Mouse (Mus musculus) layer of hippocampus, adult 2 months (tissue): Measurements from ENCODE around the gene Simc1. TPM values are rescaled to one million over a fixed set of nuclear protein-coding genes. Genes with fewer than 3 reads are reported as not detected.

Source experiments
- DNase-seq, 2 experiments: peaks; one replicate each; pipeline ENCODE4 v3.0.0; 2022; ENCODE audit warnings: low spot score in 2 of 2
- H3K27ac ChIP-seq: fragments of 200-600 bp; 2 replicates; pipeline ENCODE4 v1.8.1; 2022
- H3K4me3 ChIP-seq: fragments of 200-600 bp; 2 replicates; pipeline ENCODE4 v1.8.1; 2022; ENCODE audit warnings: mild to moderate bottlenecking
- CTCF ChIP-seq: fragments of 200-600 bp; conservative IDR thresholded peaks from 2 replicates; pipeline ENCODE4 v1.8.1; 2022; ENCODE audit warnings: antibody characterized with exemption, mild to moderate bottlenecking, moderate library complexity
- total RNA-seq, 2 experiments: library from RNA; stranded (reverse); gene quantifications; 2 replicates each; pipeline ENCODE4 v1.2.3; 2021

The Simc1 gene
- total RNA-seq, 2 experiments from 2014 or later: 14.8 to 19.1 TPM

- TF ChIP-seq CTCF: no peak
- no peak for DNase-seq
Observed at GRCm38 (mm10) chr13:54577652-54578507, 74.3 kb downstream of the Simc1 start.

GRCm38 (mm10) chr13:54581385-54581784 is 77.8 kb downstream of the Simc1 start:
- no peak for DNase-seq
- no peak for TF ChIP-seq CTCF
- H3K4me3 ChIP-seq: no peak overlapping the region
- H3K27ac ChIP-seq: no peak overlapping the region

More at GRCm38 (mm10) chr13:54577652-54578507, 74.3 kb downstream of the Simc1 start:
- no peak overlapping the region for H3K4me3 ChIP-seq
- 0 out of 2 replicates have a peak overlapping the region, but pooled peaks have one; percentile 32 for H3K27ac ChIP-seq

- no peak for TF ChIP-seq CTCF
- Histone ChIP-seq H3K27ac (peak overlapping the region; percentile 49; the same call in 1 of the 2 replicates), H3K4me3 (no peak overlapping the region)
- no peak for DNase-seq
Observed at GRCm38 (mm10) chr13:54582126-54582525, 78.5 kb downstream of the Simc1 start.

- peak overlapping the region; percentile 49; the same call in 1 of the 2 replicates for H3K27ac ChIP-seq
- DNase-seq: no peak
- no peak overlapping the region for H3K4me3 ChIP-seq
- no peak for TF ChIP-seq CTCF
Observed at GRCm38 (mm10) chr13:54582860-54583259, 79.3 kb downstream of the Simc1 start.

GRCm38 (mm10) chr13:54585831-54586230 is 82.3 kb downstream of the Simc1 start:
- H3K27ac ChIP-seq: no peak overlapping the region
- DNase-seq: no peak
- TF ChIP-seq CTCF: no peak

GRCm38 (mm10) chr13:54589414-54589995 is 85.9 kb downstream of the Simc1 start:
- DNase-seq: no peak
- TF ChIP-seq CTCF: no peak
- peak overlapping the region; percentile 95 for H3K4me3 ChIP-seq
- peak overlapping the region; percentile 96 for H3K27ac ChIP-seq

More at GRCm38 (mm10) chr13:54585831-54586230, 82.3 kb downstream of the Simc1 start:
- H3K4me3 ChIP-seq: no peak overlapping the region

- peak within 1 kb of the TSS; percentile 95 for H3K4me3 ChIP-seq
- peak; percentile 94 to 99 for DNase-seq
- peak within 1 kb of the TSS; percentile 96 for H3K27ac ChIP-seq
- no peak for TF ChIP-seq CTCF
Observed at GRCm38 (mm10) chr13:54589996-54590951, 86.7 kb downstream of the Simc1 start, which contains the start of the genes Nop16 and Higd2a. Gene Nop16, minus strand, starts transcription at chr13:54590090. Gene Higd2a, plus strand, starts transcription at chr13:54590207.

GRCm38 (mm10) chr13:54591776-54592356 is 88.3 kb downstream of the Simc1 start:
- peak overlapping the region; percentile 95 for H3K4me3 ChIP-seq
- DNase-seq: no peak
- peak overlapping the region; percentile 96; the same call in 1 of the 2 replicates for H3K27ac ChIP-seq
- TF ChIP-seq CTCF: no peak

- no peak for DNase-seq
- H3K4me3 ChIP-seq: no peak overlapping the region
- TF ChIP-seq CTCF: no peak
- H3K27ac ChIP-seq: peak overlapping the region; percentile 9; the same call in 1 of the 2 replicates
Observed at GRCm38 (mm10) chr13:54593617-54594016, 90.0 kb downstream of the Simc1 start.

- DNase-seq: no peak
- TF ChIP-seq CTCF: no peak
- H3K4me3 ChIP-seq: no peak overlapping the region
- H3K27ac ChIP-seq: no peak overlapping the region
Observed at GRCm38 (mm10) chr13:54596107-54596690, 92.6 kb downstream of the Simc1 start.

GRCm38 (mm10) chr13:54596870-54597269 is 93.3 kb downstream of the Simc1 start:
- no peak overlapping the region for H3K27ac ChIP-seq
- DNase-seq: no peak
- no peak overlapping the region for H3K4me3 ChIP-seq
- no peak for TF ChIP-seq CTCF
